Mouse (Mus musculus) heart, adult 2 months (tissue): ENCODE data around the gene Tnfaip2. TPM values are rescaled to one million over a fixed set of nuclear protein-coding genes. Genes with fewer than 3 reads are reported as not detected.

Experiments
- DNase-seq, 2 experiments: peaks; one replicate each; pipeline ENCODE4 v3.0.0; 2021
- H3K27ac ChIP-seq: fragments of 200-600 bp; 2 replicates; pipeline ENCODE4 v1.8.1; 2022
- H3K27me3 ChIP-seq: fragments of 200-500 bp; 2 replicates; pipeline ENCODE4 v1.6.1; 2012; ENCODE audit warnings: mild to moderate bottlenecking, low read length, inconsistent platforms, mixed read lengths; ENCODE audit not compliant: control insufficient read depth, insufficient read depth
- H3K36me3 ChIP-seq: fragments of 200-500 bp; 2 replicates; pipeline ENCODE4 v1.6.1; 2012; ENCODE audit warnings: low read length, inconsistent platforms; ENCODE audit not compliant: control insufficient read depth, insufficient read depth
- H3K4me1 ChIP-seq: fragments of 200-500 bp; 2 replicates; pipeline ENCODE4 v1.6.1; 2011; ENCODE audit warnings: low read length; ENCODE audit not compliant: control insufficient read depth, insufficient read depth
- H3K4me3 ChIP-seq: fragments of 200-600 bp; 2 replicates; pipeline ENCODE4 v1.8.1; 2022
- H3K79me2 ChIP-seq: fragments of 200-500 bp; replicated peaks from 2 replicates; pipeline ENCODE4 v1.6.1; 2012; ENCODE audit warnings: mild to moderate bottlenecking, inconsistent platforms, low read length, moderate library complexity, mixed read lengths; ENCODE audit not compliant: control insufficient read depth, insufficient read depth
- H3K9ac ChIP-seq: fragments of 200-500 bp; 2 replicates; pipeline ENCODE4 v1.6.1; 2012; ENCODE audit warnings: low read depth, mild to moderate bottlenecking, control low read depth, inconsistent platforms, low read length, mixed read lengths
- CTCF ChIP-seq: fragments of 200-600 bp; IDR thresholded peaks from 2 replicates; pipeline ENCODE4 v1.8.1; 2022; ENCODE audit warnings: antibody characterized with exemption, mild to moderate bottlenecking, moderate library complexity
- EP300 ChIP-seq: fragments of 200-500 bp; IDR thresholded peaks from 2 replicates; pipeline ENCODE4 v1.6.1; 2011; ENCODE audit warnings: low read depth, low read length, control low read depth; ENCODE audit not compliant: insufficient read depth
- POLR2A ChIP-seq: fragments of 200-500 bp; IDR thresholded peaks from 2 replicates; pipeline ENCODE4 v1.6.1; 2011; ENCODE audit warnings: mild to moderate bottlenecking, low read depth, low read length, control low read depth; ENCODE audit not compliant: insufficient read depth
- WGBS: fragments of 180-500 bp; shearing (Covaris S2); methylation state at CpG from one replicate; pipeline ENCODE4 v1.1.7; 2018; 5-methylcytosine and 5-hydroxymethylcytosine counted together
- intact Hi-C: fragments of 180-260 bp; cut with DNase I; formaldehyde crosslinking; loops from one replicate; pipeline ENCODE4 v1.15.1; 2025
- polyA plus RNA-seq: library from polyadenylated mRNA; depleted of rRNA; stranded (reverse); fragments of >200 nt; gene quantifications from 2 replicates; pipeline ENCODE4 v1.2.3, GENCODE M21; 2012
- total RNA-seq, 2 experiments: library from RNA; stranded (reverse); gene quantifications; 2 replicates each; pipeline ENCODE4 v1.2.3; 2021

The Tnfaip2 gene
- total and polyA plus RNA-seq, 3 experiments = 40.2 to 52.1 (median 40.9) TPM

- Histone ChIP-seq H3K4me3 (peak within 1 kb of the TSS; percentile 46), H3K9ac (peak within 1 kb of the TSS; percentile 9), H3K27ac (no peak within 1 kb of the TSS; the same call in 1 of the 2 replicates), H3K27me3 (no peaks in the 10 kb centered on the region), H3K4me1 (peaks cover 6% of the 10 kb centered on the region), H3K79me2 (no peaks in the 10 kb centered on the region), H3K36me3 (no peaks in the 10 kb centered on the region)
- intact Hi-C loops = no loop called here
- WGBS = 8% methylated on average over 17 of the region's 17 CpGs
- DNase-seq = peak; percentile 43 to 55
- TF ChIP-seq EP300 (no peak), POLR2A (0 out of 2 replicates have a peak, but pooled peaks have one; percentile 25)
Measured at GRCm38 (mm10) chr12:111416921-111417779, 25.1 kb upstream of the Tnfaip2 start, which contains the start of gene Exoc3l4. Gene Exoc3l4, plus strand, starts transcription at chr12:111417017.

DNA sequence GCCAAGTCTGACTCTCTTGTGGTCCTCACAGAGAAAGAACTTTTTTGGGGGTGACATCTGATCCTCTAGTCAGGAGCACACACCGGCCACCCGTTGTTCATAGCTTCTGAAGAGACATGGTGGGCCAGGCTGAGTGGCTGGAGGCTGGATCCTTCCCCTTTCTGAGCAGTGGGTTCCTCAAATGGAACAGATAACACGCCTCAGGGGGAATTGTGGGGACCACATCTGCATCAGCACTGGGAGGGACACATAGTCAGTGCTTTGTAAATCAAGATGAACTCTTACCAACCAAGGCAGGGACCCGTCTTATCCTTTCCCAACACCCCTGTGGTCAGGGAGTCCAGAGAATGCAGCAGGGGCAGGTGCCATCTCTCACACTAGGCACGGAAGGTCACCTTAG lies 22.4 kb upstream of the Tnfaip2 start:
- WGBS = 84% methylated on average over 5 of the region's 5 CpGs
- Histone ChIP-seq H3K36me3 (no peaks in the 10 kb centered on the region), H3K27ac (no peak overlapping the region), H3K27me3 (no peaks in the 10 kb centered on the region), H3K9ac (no peak overlapping the region), H3K4me3 (no peak overlapping the region), H3K79me2 (no peaks in the 10 kb centered on the region), H3K4me1 (peaks cover 5% of the 10 kb centered on the region)
- no peak for TF ChIP-seq EP300
- no peak for TF ChIP-seq CTCF
- no peak for TF ChIP-seq POLR2A
- intact Hi-C loops = no loop called here
- no peak for DNase-seq

GRCm38 (mm10) chr12:111420946-111421709 lies 21.1 kb upstream of the Tnfaip2 start:
- Histone ChIP-seq H3K79me2 (no peaks in the 10 kb centered on the region), H3K9ac (no peak overlapping the region), H3K27me3 (no peaks in the 10 kb centered on the region), H3K4me1 (peaks cover 5% of the 10 kb centered on the region), H3K4me3 (no peak overlapping the region), H3K27ac (no peak overlapping the region), H3K36me3 (no peaks in the 10 kb centered on the region)
- no peak for DNase-seq
- 34% methylated on average over 7 of the region's 7 CpGs for WGBS
- TF ChIP-seq POLR2A (no peak), CTCF (no peak), EP300 (no peak)
- intact Hi-C loops = no loop called here

GRCm38 (mm10) chr12:111422852-111423251 lies 19.4 kb upstream of the Tnfaip2 start:
- intact Hi-C loops = no loop called here

GRCm38 (mm10) chr12:111423570-111424129 lies 18.6 kb upstream of the Tnfaip2 start:
- no peaks in the 10 kb centered on the region for H3K27me3 ChIP-seq
- no peaks in the 10 kb centered on the region for H3K79me2 ChIP-seq
- H3K9ac ChIP-seq = no peak overlapping the region
- WGBS = 55% methylated on average over 43 of the region's 43 CpGs
- no peak for DNase-seq
- TF ChIP-seq EP300 = no peak
- no peak for TF ChIP-seq CTCF
- TF ChIP-seq POLR2A = no peak
- H3K4me3 ChIP-seq = no peak overlapping the region
- intact Hi-C loops = no loop called here
- peaks cover 3% of the 10 kb centered on the region; the same call in 1 of the 2 replicates for H3K4me1 ChIP-seq
- H3K36me3 ChIP-seq = no peaks in the 10 kb centered on the region
- no peak overlapping the region for H3K27ac ChIP-seq

More at GRCm38 (mm10) chr12:111422852-111423251, 19.4 kb upstream of the Tnfaip2 start:
- H3K36me3 ChIP-seq = no peaks in the 10 kb centered on the region
- TF ChIP-seq EP300 (no peak), POLR2A (no peak), CTCF (no peak)
- WGBS = 80% methylated on average over 5 of the region's 5 CpGs
- H3K4me1 ChIP-seq = peaks cover 4% of the 10 kb centered on the region
- H3K4me3 ChIP-seq = no peak overlapping the region
- no peak overlapping the region for H3K27ac ChIP-seq
- H3K27me3 ChIP-seq = no peaks in the 10 kb centered on the region
- DNase-seq = no peak
- H3K9ac ChIP-seq = no peak overlapping the region
- no peaks in the 10 kb centered on the region for H3K79me2 ChIP-seq
